Mouse (Mus musculus) CH12.LX (cell line): ENCODE results near the gene Gimap7. TPM values are rescaled to one million over a fixed set of nuclear protein-coding genes. Genes with fewer than 3 reads are reported as not detected.

ENCODE experiments used
- DNase-seq: peaks from one replicate; pipeline ENCODE4 v3.0.0-alpha.2; 2013; ENCODE audit errors: extremely low read depth
- H3K27ac ChIP-seq: 2 replicates; pipeline ENCODE4 v1.5.1; 2012; ENCODE audit warnings: low read depth, mild to moderate bottlenecking, control low read depth, moderate library complexity; ENCODE audit not compliant: insufficient read depth
- H3K27me3 ChIP-seq: replicated peaks from 2 replicates; pipeline ENCODE3; 2012; ENCODE audit warnings: inconsistent platforms
- H3K36me3 ChIP-seq, 2 experiments: replicated peaks in 1 of 2; 2 replicates each; pipeline versions ENCODE3 to v1.6.1; 2012; ENCODE audit warnings: inconsistent platforms in 1 of 2, low read length in 1 of 2, mild to moderate bottlenecking in 1 of 2, mixed read lengths in 1 of 2, moderate library complexity in 1 of 2; ENCODE audit not compliant: control insufficient read depth in 1 of 2, insufficient read depth in 1 of 2
- H3K4me1 ChIP-seq, 2 experiments: 2 replicates each; pipeline ENCODE4 v1.6.1; 2012; ENCODE audit warnings: inconsistent platforms in 1 of 2, moderate library complexity in 1 of 2; ENCODE audit not compliant: insufficient read depth in 2 of 2, control insufficient read depth in 1 of 2
- H3K4me2 ChIP-seq: 2 replicates; pipeline ENCODE4 v1.6.1; 2012; ENCODE audit warnings: low read depth, mild to moderate bottlenecking, control low read depth; ENCODE audit not compliant: poor library complexity, insufficient read depth, severe bottlenecking
- H3K4me3 ChIP-seq, 3 experiments: fragments of 150-350 bp in 1 of 3; sonication (generic) in 1 of 3; replicated peaks in 1 of 3; 2 replicates each; pipeline versions ENCODE3 to v1.5.1; 2011 to 2012; ENCODE audit warnings: low read depth in 2 of 3, low read length in 2 of 3, mild to moderate bottlenecking in 2 of 3, moderate library complexity in 2 of 3, control low read depth in 1 of 3, improper control_type of control experiment in 1 of 3, inconsistent platforms in 1 of 3, mixed read lengths in 1 of 3; ENCODE audit not compliant: poor library complexity in 1 of 3
- H3K79me2 ChIP-seq: replicated peaks from 2 replicates; pipeline ENCODE4 v1.6.1; 2012; ENCODE audit warnings: mild to moderate bottlenecking, moderate library complexity; ENCODE audit not compliant: control insufficient read depth, poor library complexity, insufficient read depth, severe bottlenecking; ENCODE audit errors: extremely low read depth
- H3K9ac ChIP-seq: 2 replicates; pipeline ENCODE4 v1.6.1; 2012; ENCODE audit warnings: low read depth, mild to moderate bottlenecking, control low read depth, moderate library complexity; ENCODE audit not compliant: insufficient read depth
- H3K9me3 ChIP-seq: replicated peaks from 2 replicates; pipeline ENCODE3; 2012; ENCODE audit warnings: low read length, inconsistent platforms, mixed read lengths
- CHD1 ChIP-seq: IDR thresholded peaks from 2 replicates; pipeline ENCODE4 v1.6.1; 2012; ENCODE audit warnings: low read depth, low read length, improper control_type of control experiment, inconsistent platforms
- CHD2 ChIP-seq: IDR thresholded peaks from 2 replicates; pipeline ENCODE4 v1.6.1; 2011; ENCODE audit warnings: low read length, improper control_type of control experiment
- CTCF ChIP-seq, 2 experiments: IDR thresholded peaks in 1 of 2; conservative IDR thresholded peaks in 1 of 2; 2 replicates each; pipeline ENCODE4 v1.5.1; 2011 to 2012; ENCODE audit warnings: low read depth in 2 of 2, low read length in 2 of 2, improper control_type of control experiment in 1 of 2, inconsistent platforms in 1 of 2, mild to moderate bottlenecking in 1 of 2, moderate library complexity in 1 of 2
- E2F4 ChIP-seq: IDR thresholded peaks from 2 replicates; pipeline ENCODE4 v1.6.1; 2011; ENCODE audit warnings: low read depth, low read length, improper control_type of control experiment; ENCODE audit not compliant: insufficient replicate concordance
- ELF1 ChIP-seq: IDR thresholded peaks from 2 replicates; pipeline ENCODE4 v1.6.1; 2014; ENCODE audit warnings: low read depth, mild to moderate bottlenecking, inconsistent platforms, low read length, improper control_type of control experiment
- ETS1 ChIP-seq: conservative IDR thresholded peaks from 2 replicates; pipeline ENCODE4 v1.6.1; 2012; ENCODE audit warnings: low read depth, mild to moderate bottlenecking, inconsistent platforms, low read length, improper control_type of control experiment, moderate library complexity
- GABPA ChIP-seq: IDR thresholded peaks from 2 replicates; pipeline ENCODE4 v1.6.1; 2012; ENCODE audit warnings: low read depth, low read length, improper control_type of control experiment, inconsistent platforms; ENCODE audit not compliant: insufficient replicate concordance
- HCFC1 ChIP-seq: IDR thresholded peaks from 2 replicates; pipeline ENCODE4 v1.6.1; 2012; ENCODE audit warnings: low read depth, mild to moderate bottlenecking, inconsistent platforms, low read length, improper control_type of control experiment
- JUN ChIP-seq: IDR thresholded peaks from 2 replicates; pipeline ENCODE4 v1.6.1; 2011; ENCODE audit warnings: low read depth, mild to moderate bottlenecking, low read length, improper control_type of control experiment, moderate library complexity; ENCODE audit not compliant: insufficient read depth
- JUND ChIP-seq: conservative IDR thresholded peaks from 2 replicates; pipeline ENCODE4 v1.6.1; 2011; ENCODE audit warnings: low read depth, low read length, improper control_type of control experiment
- MAFK ChIP-seq: IDR thresholded peaks from 2 replicates; pipeline ENCODE4 v1.6.1; 2011; ENCODE audit warnings: low read length, improper control_type of control experiment; ENCODE audit not compliant: insufficient replicate concordance
- MAX ChIP-seq: IDR thresholded peaks from 2 replicates; pipeline ENCODE4 v1.6.1; 2011; ENCODE audit warnings: low read length, improper control_type of control experiment
- MEF2A ChIP-seq: IDR thresholded peaks from 2 replicates; pipeline ENCODE4 v1.6.1; 2014; ENCODE audit warnings: low read depth, mild to moderate bottlenecking, inconsistent platforms, low read length, improper control_type of control experiment, borderline replicate concordance
- MYC ChIP-seq: IDR thresholded peaks from 2 replicates; pipeline ENCODE4 v1.6.1; 2011; ENCODE audit warnings: low read depth, mild to moderate bottlenecking, improper control_type of control experiment, low read length
- NELFE ChIP-seq: IDR thresholded peaks from 2 replicates; pipeline ENCODE4 v1.6.1; 2011; ENCODE audit warnings: low read depth, low read length, improper control_type of control experiment
- POLR2A ChIP-seq: IDR thresholded peaks from 2 replicates; pipeline ENCODE4 v1.6.1; 2011; ENCODE audit warnings: low read depth, mild to moderate bottlenecking, improper control_type of control experiment, low read length
- RAD21 ChIP-seq: IDR thresholded peaks from 2 replicates; pipeline ENCODE4 v1.6.1; 2011; ENCODE audit warnings: low read depth, mild to moderate bottlenecking, low read length, improper control_type of control experiment, moderate library complexity
- SIN3A ChIP-seq: IDR thresholded peaks from 2 replicates; pipeline ENCODE4 v1.6.1; 2012; ENCODE audit warnings: low read length, improper control_type of control experiment, inconsistent platforms
- SMC3 ChIP-seq: IDR thresholded peaks from 2 replicates; pipeline ENCODE4 v1.6.1; 2011; ENCODE audit warnings: low read depth, low read length, improper control_type of control experiment
- TCF12 ChIP-seq: IDR thresholded peaks from 2 replicates; pipeline ENCODE4 v1.6.1; 2014; ENCODE audit warnings: low read depth, mild to moderate bottlenecking, inconsistent platforms, low read length, improper control_type of control experiment
- UBTF ChIP-seq: IDR thresholded peaks from 2 replicates; pipeline ENCODE4 v1.6.1; 2012; ENCODE audit warnings: low read depth, mild to moderate bottlenecking, inconsistent platforms, low read length, improper control_type of control experiment, moderate library complexity
- USF1 ChIP-seq: IDR thresholded peaks from 2 replicates; pipeline ENCODE4 v1.6.1; 2014; ENCODE audit warnings: low read depth, mild to moderate bottlenecking, inconsistent platforms, low read length, improper control_type of control experiment
- USF2 ChIP-seq: conservative IDR thresholded peaks from 2 replicates; pipeline ENCODE4 v1.6.1; 2011; ENCODE audit warnings: low read depth, low read length, improper control_type of control experiment
- ZC3H11A ChIP-seq: IDR thresholded peaks from 2 replicates; pipeline ENCODE4 v1.6.1; 2012; ENCODE audit warnings: low read depth, mild to moderate bottlenecking, inconsistent platforms, low read length, improper control_type of control experiment
- ZKSCAN1 ChIP-seq: IDR thresholded peaks from 2 replicates; pipeline ENCODE4 v1.6.1; 2012; ENCODE audit warnings: low read depth, inconsistent platforms, low read length, improper control_type of control experiment, borderline replicate concordance
- dilution Hi-C: fragments of 300-500 bp; cut with MboI; formaldehyde crosslinking; loops from 2 replicates; pipeline ENCODE4 v1.14.3; 2020; ENCODE audit warnings: low sequenced_read_pairs; ENCODE audit not compliant: extremely low pct_unique_long_range_greater_than_20kb, extremely low pct_ligation_motif_present
- in situ Hi-C: fragments of 300-500 bp; cut with MboI; formaldehyde crosslinking; loops from 3 replicates; pipeline ENCODE4 v1.14.3; 2019; ENCODE audit warnings: low sequenced_read_pairs, low pct_ligation_motif_present, low pct_unique_long_range_greater_than_20kb, mixed read lengths
- polyA plus RNA-seq: library from polyadenylated mRNA; unstranded; fragments of >175 nt; gene quantifications from 2 replicates; pipeline ENCODE4 v1.2.1, GENCODE M21; 2012; ENCODE audit warnings: low read depth; ENCODE audit not compliant: insufficient read length
- total RNA-seq, 2 experiments: library from RNA; depleted of rRNA; stranded (reverse); fragments of 300-350 nt in 1 of 2; fragments of >200 nt in 1 of 2; gene quantifications; 2 replicates each; pipeline ENCODE4 v1.2.3; 2012 to 2014

The Gimap7 gene
- total and polyA plus RNA-seq, 3 experiments: 4.2 to 14.5 (median 7.0) TPM

DNA sequence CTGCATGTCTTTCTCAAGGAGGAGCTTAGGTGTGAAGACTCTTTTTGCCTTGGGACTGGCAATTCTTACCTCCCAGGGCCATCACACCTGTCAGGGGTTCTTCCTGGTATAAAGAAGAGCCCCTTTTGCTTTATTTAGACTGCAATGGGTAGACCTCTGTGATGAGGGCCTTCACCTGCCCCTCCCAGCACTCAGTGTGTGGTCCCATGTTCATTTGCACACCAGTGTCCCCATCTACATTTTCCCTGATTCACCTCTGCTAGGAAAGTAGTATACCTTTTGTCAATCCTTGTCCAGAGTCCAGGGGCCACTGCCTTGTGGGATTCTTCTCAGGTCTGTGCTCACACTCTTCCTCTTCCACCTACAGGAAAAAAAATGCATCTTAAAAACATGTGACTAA, 14.3 kb upstream of the Gimap7 start:
- DNase-seq: no peak
- Histone ChIP-seq H3K4me1 (peaks cover 42 to 77% of the 10 kb centered on the region in 2 experiments), H3K36me3 (peaks cover 36 to 56% of the 10 kb centered on the region in 2 experiments), H3K9me3 (no peaks in the 10 kb centered on the region), H3K4me2 (0 out of 2 replicates have a peak overlapping the region, but pooled peaks have one; percentile 79), H3K4me3 (no peak overlapping the region), H3K27ac (peak overlapping the region; percentile 84), H3K79me2 (peaks cover 49% of the 10 kb centered on the region), H3K9ac (peak overlapping the region; percentile 1; the same call in 1 of the 2 replicates), H3K27me3 (no peaks in the 10 kb centered on the region)
- in situ Hi-C loops (loop anchor here (5.0 kb wide), 1 partner anchor 33 kb away; the partner anchor contains the start of gene Gimap1), dilution Hi-C loops (no loop called here)
- TF ChIP-seq E2F4 (no peak), GABPA (no peak), USF1 (no peak), ELF1 (no peak), USF2 (no peak), RAD21 (no peak), MAX (no peak), ZC3H11A (no peak), JUND (no peak), UBTF (no peak)

DNA sequence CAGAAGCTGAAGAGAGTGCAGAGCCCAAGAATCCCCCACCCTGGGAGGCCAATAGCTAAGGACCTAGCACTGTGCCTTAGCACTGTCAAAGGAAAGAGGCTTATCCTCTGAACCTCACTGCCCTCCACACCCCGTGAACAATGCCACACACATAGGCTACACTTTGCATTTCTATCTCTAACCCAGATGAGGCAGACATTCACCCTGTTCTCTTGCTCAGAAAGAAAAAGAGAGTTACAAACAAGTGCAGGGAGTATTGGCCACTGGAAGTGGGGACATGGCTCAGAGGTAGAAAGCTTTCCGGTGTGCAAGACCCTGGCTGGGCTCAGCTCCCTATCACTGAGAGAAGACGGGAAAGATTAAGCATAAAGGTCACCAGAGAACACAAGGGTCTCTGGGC, 12.3 kb upstream of the Gimap7 start:
- in situ Hi-C loops (no loop called here), dilution Hi-C loops (no loop called here)
- TF ChIP-seq CHD2 (no peak), MEF2A (no peak), SIN3A (0 out of 2 replicates have a peak, but pooled peaks have one; percentile 15), E2F4 (no peak), SMC3 (no peak), USF2 (no peak), NELFE (no peak), MAX (no peak), ZKSCAN1 (no peak), JUN (no peak), ETS1 (no peak), ZC3H11A (no peak), JUND (no peak), MYC (no peak), UBTF (0 out of 2 replicates have a peak, but pooled peaks have one; percentile 46), HCFC1 (no peak), CTCF (conservative IDR thresholded peaks at IDR 0.05 in 1 of 2, IDR thresholded peaks at IDR 0.05 in 1 of 2; ENCODE audit: low read depth in 2 of 2, low read length in 2 of 2) (no peak), USF1 (no peak), POLR2A (0 out of 2 replicates have a peak, but pooled peaks have one; percentile 22), ELF1 (no peak), TCF12 (no peak), CHD1 (no peak), MAFK (no peak)
- Histone ChIP-seq H3K9ac (peak overlapping the region; percentile 94), H3K79me2 (peaks cover 49% of the 10 kb centered on the region), H3K4me1 (peaks cover 33 to 65% of the 10 kb centered on the region in 2 experiments), H3K36me3 (peaks cover 36 to 51% of the 10 kb centered on the region in 2 experiments), H3K4me2 (peak overlapping the region; percentile 79), H3K9me3 (peaks cover 4% of the 10 kb centered on the region), H3K27ac (peak overlapping the region; percentile 84), H3K4me3 (peak overlapping the region; percentile 58 to 78 (median 73)), H3K27me3 (no peaks in the 10 kb centered on the region)
- no peak for DNase-seq
